Mouse (Mus musculus) hindlimb bud, embryonic 11.5 days (tissue): ENCODE results near the gene 4930438A08Rik.
A peak's percentile ranks its signal among the peaks of the same experiment; 100 is the strongest.

ENCODE experiments used
- DNase-seq: peaks from one replicate; pipeline ENCODE4 v3.0.0-alpha.2; 2012; ENCODE audit warnings: low read depth, low spot score; ENCODE audit errors: extremely low spot score

The 4930438A08Rik gene

GRCm38 (mm10) chr11:58323570-58324340 lies 49.2 kb downstream of the 4930438A08Rik start:
- no peak for DNase-seq

GRCm38 (mm10) chr11:58324614-58325229 lies 50.1 kb downstream of the 4930438A08Rik start:
- DNase-seq = no peak

- no peak for DNase-seq
Observed at GRCm38 (mm10) chr11:58326781-58327180, 52.2 kb downstream of the 4930438A08Rik start.

- DNase-seq = no peak
Observed at GRCm38 (mm10) chr11:58329906-58330275, 55.3 kb downstream of the 4930438A08Rik start.

- DNase-seq = peak; percentile 91
Observed at GRCm38 (mm10) chr11:58330276-58331148, 55.9 kb downstream of the 4930438A08Rik start, which contains the start of the genes Zfp672 and Sh3bp5l. Gene Zfp672 (minus strand): TSS chr11:58330339. Gene Sh3bp5l (plus strand): TSS chr11:58330724.

- no peak for DNase-seq
Observed at GRCm38 (mm10) chr11:58331149-58331495, 56.5 kb downstream of the 4930438A08Rik start.

- DNase-seq = no peak
Observed at GRCm38 (mm10) chr11:58331546-58331945, 56.9 kb downstream of the 4930438A08Rik start.

- DNase-seq = no peak
Observed at GRCm38 (mm10) chr11:58334746-58335145, 60.1 kb downstream of the 4930438A08Rik start.
